Mouse (Mus musculus): Measurements from ENCODE around the gene Zyg11b.

DNA sequence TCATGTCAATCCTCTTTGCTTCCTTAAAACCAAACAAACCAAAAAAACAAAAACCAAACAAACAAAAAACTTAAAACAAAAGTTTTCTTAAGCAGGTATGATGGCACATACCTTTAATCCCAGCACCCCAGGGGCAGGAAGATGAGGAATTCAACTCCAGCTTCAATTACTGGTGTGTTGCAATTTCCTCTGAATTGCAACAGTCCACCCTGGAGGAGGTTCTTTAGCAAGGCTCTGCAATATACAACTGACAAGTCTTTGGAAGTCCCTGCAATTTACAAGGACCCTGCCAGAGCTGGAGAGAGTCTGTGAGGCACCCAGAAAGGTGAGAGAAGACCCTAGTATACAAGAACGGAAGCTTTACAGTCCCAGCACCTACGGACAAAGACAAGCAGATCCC is 87.9 kb downstream of the Zyg11b start:
- no peak for TF ChIP-seq CTCF (IDR thresholded peaks at IDR 0.05)
- no peak for TF ChIP-seq POLR2A (IDR thresholded peaks at IDR 0.05; ENCODE audit: insufficient read depth, low read depth, low read length)
- no peak for TF ChIP-seq EP300 (IDR thresholded peaks at IDR 0.05; ENCODE audit: insufficient read depth, low read depth, low read length)

All from heart, adult 2 months (tissue).